ENCODE assay signal across 8 mouse cellular contexts in the genomic region with DNA sequence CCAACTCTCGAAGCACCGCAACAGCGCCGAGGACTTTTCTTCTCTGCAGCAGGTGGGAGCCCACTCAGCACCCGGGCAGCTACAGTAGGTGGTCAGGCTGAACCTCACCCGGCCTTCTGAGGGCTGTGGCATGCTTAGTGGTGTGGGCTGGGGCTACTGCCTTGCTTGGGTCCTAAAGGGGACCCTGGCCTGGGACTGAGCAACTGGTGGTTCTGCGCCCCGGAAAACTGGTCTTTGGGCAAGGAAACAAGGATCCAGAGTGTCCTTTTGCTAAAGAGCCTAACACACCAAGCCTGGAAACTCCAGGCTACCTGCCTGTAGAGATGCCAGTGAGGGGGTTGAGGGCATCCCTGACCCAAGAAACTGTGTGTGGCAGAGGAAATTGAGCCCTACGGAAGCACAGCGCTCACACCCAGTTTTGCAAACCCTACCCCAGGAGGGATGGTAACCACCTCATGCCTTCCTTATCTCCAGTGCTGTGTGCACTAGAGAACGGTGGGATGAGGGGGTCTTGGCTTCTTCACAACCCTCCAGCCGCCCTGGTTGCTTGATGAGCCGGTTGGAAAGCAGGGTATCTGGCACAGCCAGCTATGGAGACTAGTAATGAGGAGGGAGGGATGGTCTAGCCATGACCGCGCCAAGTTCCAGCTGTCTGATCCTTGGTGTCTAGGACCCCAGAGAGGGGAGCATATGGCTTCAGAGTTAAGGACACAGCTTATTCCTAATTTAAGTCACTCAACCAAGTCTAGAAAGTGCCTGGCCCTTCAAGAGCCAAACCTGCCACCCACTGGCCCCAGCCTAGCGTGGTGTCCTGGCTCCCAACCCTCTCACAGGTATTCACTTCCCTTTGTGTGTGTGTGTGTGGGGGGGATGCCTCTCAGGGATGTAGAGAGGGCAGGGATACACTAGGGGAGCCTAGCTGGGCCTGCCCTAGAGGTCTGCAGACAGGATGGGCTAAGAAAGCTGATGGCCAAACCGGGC. TPM values are rescaled to one million over a fixed set of nuclear protein-coding genes. Genes with fewer than 3 reads are reported as not detected.
A peak's percentile ranks its signal among the peaks of the same experiment; 100 is the strongest.
DNase-seq lines count a peak whose midpoint lies in the region; ATAC-seq lines count a peak whose summit lies in the region.

No protein-coding gene starts in this region.

- H3K27ac ChIP-seq in liver, embryonic 11.5 days (ENCODE audit: low read depth, low read length), result no peak overlapping the region
- peak overlapping the region; percentile 92 for H3K27ac ChIP-seq in stomach, embryonic 16.5 days (ENCODE audit: low read length)

- H3K36me3 ChIP-seq in liver, embryonic 11.5 days (ENCODE audit: control insufficient read depth, insufficient read depth, low read length), result no peaks in the 10 kb centered on the region
- no peaks in the 10 kb centered on the region for H3K36me3 ChIP-seq in stomach, embryonic 16.5 days (ENCODE audit: control insufficient read depth, insufficient read depth, low read length)

- peak overlapping the region; percentile 40 for H3K4me3 ChIP-seq in liver, embryonic 11.5 days (ENCODE audit: low read depth, low read length)
- peak overlapping the region; percentile 57 for H3K4me3 ChIP-seq in stomach, embryonic 16.5 days (replicated peaks; ENCODE audit: low read length)

- peaks cover 10% of the 10 kb centered on the region for H3K27me3 ChIP-seq in liver, embryonic 11.5 days (replicated peaks; ENCODE audit: control insufficient read depth, insufficient read depth, low read length)
- H3K27me3 ChIP-seq in stomach, embryonic 16.5 days (ENCODE audit: control insufficient read depth, insufficient read depth, low read length), result no peaks in the 10 kb centered on the region

- H3K9me3 ChIP-seq in liver, embryonic 11.5 days (ENCODE audit: control insufficient read depth, low read length), result no peaks in the 10 kb centered on the region
- H3K9me3 ChIP-seq in stomach, embryonic 16.5 days (replicated peaks; ENCODE audit: control insufficient read depth, low read length), result no peaks in the 10 kb centered on the region

- peak; percentile 13; the same call in 1 of the 2 replicates for ATAC-seq in liver, embryonic 11.5 days (replicated peaks; ENCODE audit: low FRiP score)
- ATAC-seq in stomach, embryonic 16.5 days (ENCODE audit: insufficient read depth, low FRiP score), result no peak
- ATAC-seq in monocyte, adult 5-6 weeks (replicated peaks; ENCODE audit: insufficient number of reproducible peaks, low FRiP score, low TSS enrichment, poor library complexity, severe bottlenecking), result no peak

- H3K9ac ChIP-seq in liver, embryonic 11.5 days (ENCODE audit: low read depth, low read length), result peak overlapping the region; percentile 56
- peak overlapping the region; percentile 83 for H3K9ac ChIP-seq in stomach, embryonic 16.5 days (ENCODE audit: low read length)

- DNase-seq in adrenal gland, adult 2 months, result peak; percentile 1
- no peak for DNase-seq in adrenal gland, adult 8-10 months
- peak; percentile 18 for DNase-seq in retina, embryonic 14.5 days (ENCODE audit: low spot score)
- DNase-seq in retina, postnatal 1 day, result no peak
- peak; percentile 33 for DNase-seq in liver, embryonic 11.5 days (ENCODE audit: low spot score)
- DNase-seq in embryo, embryonic 9.5 days (ENCODE audit: extremely low spot score), result no peak

- WGBS in liver, embryonic 11.5 days, result 31% methylated on average over 17 of the region's 17 CpGs
- WGBS in stomach, embryonic 16.5 days, result 33% methylated on average over 17 of the region's 17 CpGs

- peak overlapping the region; percentile 69 for H3K4me2 ChIP-seq in liver, embryonic 11.5 days
- peak overlapping the region; percentile 55 for H3K4me2 ChIP-seq in stomach, embryonic 16.5 days (ENCODE audit: low read depth, low read length)

- peaks cover 43% of the 10 kb centered on the region for H3K4me1 ChIP-seq in liver, embryonic 11.5 days (replicated peaks; ENCODE audit: control insufficient read depth, insufficient read depth, low read length)
- peaks cover 19% of the 10 kb centered on the region for H3K4me1 ChIP-seq in stomach, embryonic 16.5 days (ENCODE audit: control insufficient read depth, insufficient read depth, low read length)

RNA-seq across cellular contexts. Expression of a gene that starts 0.5 kb away (rescaled TPM):
- 10 to 100 TPM; 74.9 to 85.2 TPM for total RNA-seq in adrenal gland, adult 2 months (2021)
- polyA plus RNA-seq in adrenal gland, adult 2 months (2012; rRNA removed), result 44.0 and 48.0 TPM in 2 replicates
- 10 to 100 TPM; 37.2 to 58.6 (median 47.9) TPM for total RNA-seq in adrenal gland, adult 8-10 months (2022)
- 98.9 and 115 TPM in 2 replicates for polyA plus RNA-seq in liver, embryonic 11.5 days (2014; fragmentation: Nextera tagmentation; extraction: Ambion mirVana)
- polyA plus RNA-seq in stomach, embryonic 16.5 days (2015; fragmentation: Nextera tagmentation; extraction: Ambion mirVana), result 1,649 and 1,814 TPM in 2 replicates
- total RNA-seq in monocyte, adult 5-6 weeks (2017), result 5.0 to 95.3 TPM (median 6.6 TPM) in 3 replicates

Comparison
In these comparisons a context has a peak if more than half of its experiments do, and no peak if none do; other contexts are left out.
1. DNase-seq: peak in adrenal gland, adult 2 months (single experiment), retina, embryonic 14.5 days (single experiment) and liver, embryonic 11.5 days (single experiment); none in adrenal gland, adult 8-10 months (single experiment), retina, postnatal 1 day (single experiment) and embryo, embryonic 9.5 days (single experiment).